Mouse (Mus musculus) neural tube, embryonic 12.5 days (tissue): ENCODE results near the gene Rtl3. TPM values are rescaled to one million over a fixed set of nuclear protein-coding genes. Genes with fewer than 3 reads are reported as not detected.

ENCODE experiments used
- ATAC-seq: fragments of 200-750 bp; cut with Nextera tagmentation; 2 replicates; pipeline ENCODE4 v1.8.0; 2017; ENCODE audit warnings: low read depth, mild to moderate bottlenecking, moderate TSS enrichment, moderate library complexity; ENCODE audit not compliant: low FRiP score
- H3K27ac ChIP-seq: fragments of 300-500 bp; sonication (generic); 2 replicates; pipeline ENCODE4 v1.5.1; 2016
- H3K27me3 ChIP-seq: fragments of 300-500 bp; sonication (generic); replicated peaks from 2 replicates; pipeline ENCODE4 v1.6.1; 2016; ENCODE audit warnings: mild to moderate bottlenecking
- H3K36me3 ChIP-seq: fragments of 300-500 bp; sonication (generic); 2 replicates; pipeline ENCODE4 v1.6.1; 2016; ENCODE audit warnings: mild to moderate bottlenecking
- H3K4me1 ChIP-seq: fragments of 300-500 bp; sonication (generic); 2 replicates; pipeline ENCODE4 v1.6.1; 2016
- H3K4me2 ChIP-seq: fragments of 300-500 bp; sonication (generic); replicated peaks from 2 replicates; pipeline ENCODE4 v1.6.1; 2016; ENCODE audit warnings: mild to moderate bottlenecking
- H3K4me3 ChIP-seq: fragments of 300-500 bp; sonication (generic); 2 replicates; pipeline ENCODE4 v1.5.1; 2016
- H3K9ac ChIP-seq: fragments of 300-500 bp; sonication (generic); 2 replicates; pipeline ENCODE4 v1.6.1; 2016; ENCODE audit warnings: mild to moderate bottlenecking
- H3K9me3 ChIP-seq: fragments of 300-500 bp; sonication (generic); 2 replicates; pipeline ENCODE4 v1.6.1; 2016; ENCODE audit warnings: mild to moderate bottlenecking
- WGBS: fragments of 180-500 bp; shearing (Covaris S2); methylation state at CpG from one replicate; pipeline ENCODE4 v1.1.7; 2016; 5-methylcytosine and 5-hydroxymethylcytosine counted together
- polyA plus RNA-seq: library from polyadenylated mRNA; unstranded; fragments of >200 nt; fragmentation: Nextera tagmentation; extraction: Ambion mirVana; gene quantifications from 2 replicates; pipeline ENCODE4 v1.2.1, GENCODE M21; 2016

Rtl3 gene
- 3.3 and 3.7 TPM in 2 replicates for polyA plus RNA-seq

- no peak within 1 kb of the TSS for H3K27ac ChIP-seq
- H3K4me1 ChIP-seq, result no peaks in the 10 kb centered on the region
- H3K9ac ChIP-seq, result no peak within 1 kb of the TSS
- no peaks in the 10 kb centered on the region for H3K36me3 ChIP-seq
- peaks cover 4% of the 10 kb centered on the region; the same call in 1 of the 2 replicates for H3K9me3 ChIP-seq
- H3K4me3 ChIP-seq, result no peak within 1 kb of the TSS
- no peaks in the 10 kb centered on the region for H3K27me3 ChIP-seq
- ATAC-seq, result no peak
- 79% methylated on average over 7 of the region's 7 CpGs for WGBS
- H3K4me2 ChIP-seq, result no peak within 1 kb of the TSS
Measured at GRCm38 (mm10) chrX:106840409-106840808, at the start of gene Rtl3. Gene Rtl3 (minus strand): TSS chrX:106840644.

GRCm38 (mm10) chrX:106872315-106872714 lies 31.9 kb upstream of the Rtl3 start:
- no peak overlapping the region for H3K4me3 ChIP-seq
- H3K4me1 ChIP-seq, result no peaks in the 10 kb centered on the region
- H3K4me2 ChIP-seq, result no peak overlapping the region
- no peaks in the 10 kb centered on the region for H3K27me3 ChIP-seq
- H3K36me3 ChIP-seq, result no peaks in the 10 kb centered on the region
- no peak overlapping the region for H3K27ac ChIP-seq
- no peak overlapping the region for H3K9ac ChIP-seq
- WGBS, result 70% methylated on average over 4 of the region's 4 CpGs
- no peaks in the 10 kb centered on the region for H3K9me3 ChIP-seq
- no peak for ATAC-seq

DNA sequence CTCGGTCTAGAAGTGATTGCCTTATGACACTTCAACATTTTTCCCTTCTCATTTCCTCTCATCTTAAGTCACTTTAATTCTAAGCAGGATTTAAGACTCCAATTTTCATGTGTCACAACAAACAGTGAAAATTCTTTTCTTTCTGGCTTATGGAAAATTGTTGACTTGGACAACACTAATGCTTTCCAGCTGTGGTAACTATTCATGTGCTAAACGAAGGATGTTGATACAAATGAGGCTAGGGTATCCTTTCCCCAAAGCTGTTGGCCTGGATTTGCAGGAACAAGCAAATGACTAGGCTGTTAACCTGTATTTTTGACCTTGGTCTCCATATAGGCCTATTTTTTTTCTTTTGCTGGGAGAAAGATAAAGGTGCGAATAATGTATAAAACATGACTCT lies 31.4 kb upstream of the Rtl3 start:
- no peak for ATAC-seq
- 52% methylated on average over 3 of the region's 3 CpGs for WGBS
- no peaks in the 10 kb centered on the region for H3K27me3 ChIP-seq

DNA sequence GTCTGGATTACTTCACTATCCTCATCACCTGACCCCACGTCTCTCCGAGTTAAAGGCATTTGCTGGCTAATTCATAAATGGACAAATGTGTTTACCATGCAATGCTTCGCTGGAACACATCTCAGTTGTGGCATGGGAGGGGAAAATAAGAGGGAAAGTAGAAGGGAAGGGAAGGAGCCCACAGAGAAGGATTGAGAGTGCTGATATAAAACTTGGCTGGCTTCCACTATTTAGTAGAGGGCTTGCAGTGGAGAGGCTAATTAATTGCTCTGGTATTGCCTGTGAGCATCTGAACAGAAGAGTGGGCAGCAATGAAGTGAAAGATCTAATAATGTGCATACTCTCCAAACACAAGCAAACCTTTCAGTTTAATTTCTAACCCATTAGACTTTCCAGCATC lies 31.0 kb upstream of the Rtl3 start:
- no peak overlapping the region for H3K4me3 ChIP-seq
- no peaks in the 10 kb centered on the region for H3K4me1 ChIP-seq
- no peak overlapping the region for H3K4me2 ChIP-seq
- ATAC-seq, result no peak
- WGBS, result 79% methylated on average over 3 of the region's 3 CpGs
- no peak overlapping the region for H3K9ac ChIP-seq
- H3K36me3 ChIP-seq, result no peaks in the 10 kb centered on the region
- no peak overlapping the region for H3K27ac ChIP-seq
- no peaks in the 10 kb centered on the region for H3K27me3 ChIP-seq
- no peaks in the 10 kb centered on the region for H3K9me3 ChIP-seq

More for the DNA sequence above, 31.4 kb upstream of the Rtl3 start:
- H3K4me3 ChIP-seq, result no peak overlapping the region
- H3K36me3 ChIP-seq, result no peaks in the 10 kb centered on the region
- H3K9me3 ChIP-seq, result no peaks in the 10 kb centered on the region
- no peak overlapping the region for H3K4me2 ChIP-seq
- no peaks in the 10 kb centered on the region for H3K4me1 ChIP-seq
- no peak overlapping the region for H3K27ac ChIP-seq
- H3K9ac ChIP-seq, result no peak overlapping the region

DNA sequence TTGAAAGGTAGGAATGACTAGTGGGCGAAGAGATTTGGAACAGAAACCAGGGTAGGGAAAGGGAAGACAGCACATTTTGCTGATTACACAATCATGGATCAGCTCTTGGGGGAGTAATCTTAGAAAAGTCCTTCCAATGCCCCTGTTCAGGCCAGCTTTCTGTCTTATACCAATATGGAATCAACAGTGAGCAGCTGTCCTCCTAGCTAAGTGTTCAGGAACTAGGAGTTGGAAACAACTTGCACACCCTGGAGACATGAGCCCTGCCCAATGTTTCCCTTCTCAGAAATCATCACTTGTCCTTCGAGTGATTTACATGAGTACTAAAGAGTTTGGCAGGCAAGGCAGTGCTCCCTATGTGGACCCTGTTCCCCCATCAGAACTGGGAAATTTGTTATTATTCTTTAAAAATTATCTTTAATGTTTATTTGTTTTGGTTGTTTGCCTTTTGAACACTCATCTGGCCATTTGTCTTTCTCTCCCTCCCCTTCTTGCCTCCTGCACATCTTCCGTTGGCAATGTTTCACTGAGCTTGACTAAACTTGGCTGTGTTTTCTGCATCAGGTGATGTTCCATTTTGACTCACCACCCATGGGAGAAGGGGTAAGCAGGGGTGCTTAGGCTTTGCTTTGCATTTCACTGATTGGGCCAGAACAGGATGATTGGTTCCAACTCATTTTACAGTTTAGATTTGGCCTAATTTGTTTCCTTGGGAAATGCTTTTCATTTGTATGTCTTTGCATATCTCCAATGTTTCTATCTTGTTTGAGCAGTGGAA lies 13.3 kb upstream of the Rtl3 start:
- H3K4me3 ChIP-seq, result no peak overlapping the region

DNA sequence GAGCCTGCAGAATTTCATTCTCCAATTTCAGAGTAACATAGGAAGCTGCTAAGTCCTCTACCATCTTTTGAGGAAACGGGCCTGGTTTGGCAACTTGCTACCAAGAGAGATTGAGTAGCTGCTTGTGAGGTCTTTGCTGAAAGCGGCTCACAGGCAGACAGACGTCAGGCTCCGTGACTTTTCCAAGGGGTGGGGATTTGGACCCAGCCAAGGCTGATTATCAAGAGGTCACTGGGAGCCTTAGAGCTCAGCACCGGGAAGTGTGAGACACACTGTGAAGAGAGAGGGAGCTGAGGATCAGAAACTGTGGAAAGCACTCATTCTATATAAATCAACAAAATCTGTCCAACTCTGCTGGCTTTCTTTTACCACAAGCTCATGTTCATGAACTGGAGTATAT lies 853 bp downstream of the Rtl3 start:
- no peaks in the 10 kb centered on the region for H3K27me3 ChIP-seq
- no peaks in the 10 kb centered on the region for H3K36me3 ChIP-seq
- no peak overlapping the region for H3K4me3 ChIP-seq
- peaks cover 4% of the 10 kb centered on the region; the same call in 1 of the 2 replicates for H3K9me3 ChIP-seq
- H3K9ac ChIP-seq, result no peak overlapping the region
- WGBS, result 73% methylated on average over 5 of the region's 5 CpGs
- no peaks in the 10 kb centered on the region for H3K4me1 ChIP-seq
- H3K27ac ChIP-seq, result no peak overlapping the region
- H3K4me2 ChIP-seq, result no peak overlapping the region
- ATAC-seq, result no peak

More for the DNA sequence above, 13.3 kb upstream of the Rtl3 start:
- H3K27me3 ChIP-seq, result no peaks in the 10 kb centered on the region
- H3K27ac ChIP-seq, result no peak overlapping the region
- H3K9me3 ChIP-seq, result no peaks in the 10 kb centered on the region
- no peak for ATAC-seq
- no peaks in the 10 kb centered on the region for H3K4me1 ChIP-seq
- no peak overlapping the region for H3K4me2 ChIP-seq
- 78% methylated on average over 3 of the region's 3 CpGs for WGBS
- H3K9ac ChIP-seq, result no peak overlapping the region
- H3K36me3 ChIP-seq, result no peaks in the 10 kb centered on the region

DNA sequence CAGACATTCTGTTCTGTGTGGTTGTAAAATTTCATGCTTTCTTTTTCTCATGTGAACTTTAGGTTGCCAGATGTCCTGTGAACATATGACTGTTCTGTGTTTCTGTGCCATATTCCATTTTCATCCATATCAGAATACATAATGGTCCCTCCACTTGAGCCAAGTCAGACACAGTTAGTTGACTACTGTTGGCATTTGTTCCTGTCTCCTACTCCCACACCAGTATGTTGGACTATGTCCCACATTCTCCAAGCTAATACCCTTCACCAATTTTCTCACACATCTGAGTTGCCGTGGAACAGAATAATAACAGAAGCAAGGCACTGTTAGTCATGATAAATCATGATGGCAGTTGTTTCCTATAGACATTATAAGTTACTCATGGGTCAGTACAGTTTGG lies 9.9 kb downstream of the Rtl3 start:
- Histone ChIP-seq H3K27me3 (no peaks in the 10 kb centered on the region), H3K4me1 (no peaks in the 10 kb centered on the region), H3K9me3 (no peaks in the 10 kb centered on the region), H3K4me3 (no peak overlapping the region), H3K27ac (no peak overlapping the region), H3K9ac (no peak overlapping the region), H3K4me2 (no peak overlapping the region), H3K36me3 (no peaks in the 10 kb centered on the region)
- no peak for ATAC-seq
- 85% methylated on average over 1 of the region's 1 CpGs for WGBS

DNA sequence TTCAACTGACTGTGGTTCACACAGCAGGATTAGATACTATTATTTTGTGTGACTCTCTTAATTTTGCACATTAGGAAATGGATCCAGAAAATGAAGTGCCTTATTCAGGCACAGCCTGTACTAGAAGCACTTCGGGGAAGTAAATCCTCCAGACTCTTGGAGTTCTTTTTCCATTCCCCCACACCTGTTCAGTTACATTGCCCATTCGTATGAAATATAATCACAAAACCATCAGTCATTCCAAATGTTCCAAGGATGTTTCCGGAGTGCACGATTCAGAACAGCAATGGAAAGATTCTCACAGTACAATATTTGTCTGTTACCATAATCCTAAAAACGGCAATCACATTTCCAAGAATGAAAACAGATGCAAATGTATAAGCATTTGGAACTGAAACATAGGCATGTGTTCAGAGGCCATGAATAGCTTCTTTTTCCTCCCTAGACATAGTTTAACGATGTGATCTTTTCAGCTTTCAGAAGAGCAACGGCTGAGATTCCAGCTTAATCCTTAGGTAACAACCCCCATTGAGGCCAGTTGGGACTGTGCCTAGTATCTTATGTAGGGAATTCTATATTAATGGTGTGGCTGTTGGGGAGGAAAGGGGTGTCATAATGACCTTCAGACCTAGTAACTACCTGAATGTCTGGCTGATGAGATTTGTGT lies 30.8 kb downstream of the Rtl3 start:
- Histone ChIP-seq H3K9ac (no peak overlapping the region), H3K27ac (no peak overlapping the region), H3K4me1 (no peaks in the 10 kb centered on the region), H3K4me3 (no peak overlapping the region), H3K27me3 (no peaks in the 10 kb centered on the region), H3K4me2 (no peak overlapping the region), H3K9me3 (no peaks in the 10 kb centered on the region), H3K36me3 (no peaks in the 10 kb centered on the region)
- 80% methylated on average over 7 of the region's 7 CpGs for WGBS
- ATAC-seq, result no peak

GRCm38 (mm10) chrX:106804387-106804786 lies 36.1 kb downstream of the Rtl3 start:
- 64% methylated on average over 2 of the region's 2 CpGs for WGBS

DNA sequence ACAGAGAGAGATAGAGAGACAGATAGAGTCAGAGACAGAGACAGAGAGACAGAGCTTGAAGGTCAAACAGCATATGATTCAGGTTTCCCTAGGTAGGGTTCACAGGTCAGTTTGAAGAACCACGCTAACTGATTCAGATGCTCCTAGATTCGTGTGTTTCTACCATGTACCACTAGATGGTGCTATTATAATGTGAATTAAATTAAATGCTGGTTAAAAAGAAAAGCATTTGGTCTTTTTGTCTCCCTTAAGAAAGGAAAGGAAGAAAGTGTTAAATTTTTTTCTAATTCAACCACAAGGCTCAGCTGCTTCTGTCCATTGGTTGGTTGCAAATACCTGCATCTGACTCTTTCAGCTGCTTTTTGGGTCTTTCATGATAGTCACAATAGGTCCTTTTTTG lies 45.8 kb downstream of the Rtl3 start:
- Histone ChIP-seq H3K27me3 (no peaks in the 10 kb centered on the region), H3K27ac (no peak overlapping the region), H3K36me3 (no peaks in the 10 kb centered on the region), H3K4me1 (no peaks in the 10 kb centered on the region), H3K4me2 (no peak overlapping the region), H3K9me3 (no peaks in the 10 kb centered on the region), H3K4me3 (no peak overlapping the region), H3K9ac (no peak overlapping the region)
- no peak for ATAC-seq
- WGBS, result 8% methylated on average over 2 of the region's 2 CpGs

More at GRCm38 (mm10) chrX:106804387-106804786, 36.1 kb downstream of the Rtl3 start:
- no peak for ATAC-seq
- H3K4me1 ChIP-seq, result no peaks in the 10 kb centered on the region
- H3K4me3 ChIP-seq, result no peak overlapping the region
- H3K9ac ChIP-seq, result no peak overlapping the region
- H3K36me3 ChIP-seq, result no peaks in the 10 kb centered on the region
- no peaks in the 10 kb centered on the region for H3K9me3 ChIP-seq
- H3K27ac ChIP-seq, result no peak overlapping the region
- no peak overlapping the region for H3K4me2 ChIP-seq
- H3K27me3 ChIP-seq, result no peaks in the 10 kb centered on the region
